Mouse (Mus musculus) MEL (cell line): ENCODE results near the gene Olfr1396. TPM values are rescaled to one million over a fixed set of nuclear protein-coding genes. Genes with fewer than 3 reads are reported as not detected.

Experiments used
- DNase-seq: peaks from one replicate; pipeline ENCODE4 v3.0.0; 2011; ENCODE audit warnings: low read depth, low spot score
- H3K27ac ChIP-seq: 2 replicates; pipeline ENCODE4 v1.5.1; 2012; ENCODE audit warnings: low read depth, mild to moderate bottlenecking, control low read depth, low read length, moderate library complexity; ENCODE audit not compliant: control insufficient read depth
- H3K27me3 ChIP-seq, 2 experiments: fragments of 150-350 bp in 1 of 2; sonication (generic) in 1 of 2; 2 replicates each; pipeline ENCODE4 v1.6.1; 2012; ENCODE audit warnings: low read length in 2 of 2, mild to moderate bottlenecking in 2 of 2, improper control_type of control experiment in 1 of 2, moderate library complexity in 1 of 2; ENCODE audit not compliant: insufficient read depth in 2 of 2, control insufficient read depth in 1 of 2
- H3K36me3 ChIP-seq, 2 experiments: 2 replicates each; pipeline ENCODE4 v1.6.1; 2012 to 2014; ENCODE audit warnings: low read length in 2 of 2, improper control_type of control experiment in 1 of 2, inconsistent platforms in 1 of 2, mild to moderate bottlenecking in 1 of 2; ENCODE audit not compliant: insufficient read depth in 2 of 2, control insufficient read depth in 1 of 2
- H3K4me1 ChIP-seq, 2 experiments: fragments of 150-350 bp in 1 of 2; sonication (generic) in 1 of 2; 2 replicates each; pipeline ENCODE4 v1.6.1; 2012; ENCODE audit warnings: low read length in 2 of 2, improper control_type of control experiment in 1 of 2, mild to moderate bottlenecking in 1 of 2; ENCODE audit not compliant: insufficient read depth in 2 of 2, control insufficient read depth in 1 of 2
- H3K4me3 ChIP-seq, 2 experiments: fragments of 150-350 bp in 1 of 2; sonication (generic) in 1 of 2; 2 replicates each; pipeline ENCODE4 v1.5.1; 2012; ENCODE audit warnings: low read depth in 2 of 2, low read length in 2 of 2, mild to moderate bottlenecking in 2 of 2, moderate library complexity in 2 of 2, control low read depth in 1 of 2, improper control_type of control experiment in 1 of 2; ENCODE audit not compliant: control insufficient read depth in 1 of 2, insufficient read depth in 1 of 2
- H3K79me2 ChIP-seq: 2 replicates; pipeline ENCODE4 v1.6.1; 2012; ENCODE audit warnings: mild to moderate bottlenecking, low read length, moderate library complexity; ENCODE audit not compliant: control insufficient read depth, poor library complexity, insufficient read depth
- H3K9ac ChIP-seq: 2 replicates; pipeline ENCODE4 v1.6.1; 2012; ENCODE audit warnings: low read depth, mild to moderate bottlenecking, control low read depth, low read length, moderate library complexity; ENCODE audit not compliant: control insufficient read depth, poor library complexity, severe bottlenecking
- H3K9me3 ChIP-seq: fragments of 150-350 bp; sonication (generic); replicated peaks from 2 replicates; pipeline ENCODE4 v1.6.1; 2012; ENCODE audit warnings: mild to moderate bottlenecking, low read length, improper control_type of control experiment, moderate library complexity; ENCODE audit not compliant: insufficient read depth
- CHD1 ChIP-seq: IDR thresholded peaks from 2 replicates; pipeline ENCODE4 v1.6.1; 2012; ENCODE audit warnings: low read depth, mild to moderate bottlenecking, inconsistent platforms, low read length, improper control_type of control experiment
- CTCF ChIP-seq, 3 experiments: IDR thresholded peaks in 2 of 3; conservative IDR thresholded peaks in 1 of 3; 2 replicates each; pipeline ENCODE4 v1.5.1; 2011 to 2012; ENCODE audit warnings: low read length in 3 of 3, low read depth in 2 of 3, mild to moderate bottlenecking in 2 of 3, improper control_type of control experiment in 1 of 3, inconsistent platforms in 1 of 3, mixed read lengths in 1 of 3, moderate library complexity in 1 of 3; ENCODE audit not compliant: control insufficient read depth in 1 of 3, insufficient read depth in 1 of 3, poor library complexity in 1 of 3, severe bottlenecking in 1 of 3
- EP300 ChIP-seq, 2 experiments: IDR thresholded peaks; 2 replicates each; pipeline ENCODE4 v1.6.1; 2011; ENCODE audit warnings: improper control_type of control experiment in 2 of 2, low read length in 2 of 2, low read depth in 1 of 2, mild to moderate bottlenecking in 1 of 2
- ETS1 ChIP-seq: IDR thresholded peaks from 2 replicates; pipeline ENCODE4 v1.6.1; 2012; ENCODE audit warnings: low read depth, mild to moderate bottlenecking, inconsistent platforms, low read length, improper control_type of control experiment, moderate library complexity
- GATA1 ChIP-seq: IDR thresholded peaks from 2 replicates; pipeline ENCODE4 v1.6.1; 2011; ENCODE audit warnings: low read depth, low read length, improper control_type of control experiment
- JUND ChIP-seq: IDR thresholded peaks from 2 replicates; pipeline ENCODE4 v1.6.1; 2011; ENCODE audit warnings: low read depth, mild to moderate bottlenecking, improper control_type of control experiment, low read length
- KAT2A ChIP-seq: conservative IDR thresholded peaks from 2 replicates; pipeline ENCODE4 v1.6.1; 2012; ENCODE audit warnings: low read depth, low read length, improper control_type of control experiment, inconsistent platforms
- MAFK ChIP-seq: IDR thresholded peaks from 2 replicates; pipeline ENCODE4 v1.6.1; 2011; ENCODE audit warnings: low read depth, mild to moderate bottlenecking, low read length, improper control_type of control experiment, borderline replicate concordance
- MAX ChIP-seq: IDR thresholded peaks from 2 replicates; pipeline ENCODE4 v1.6.1; 2011; ENCODE audit warnings: low read length, improper control_type of control experiment
- MAZ ChIP-seq: IDR thresholded peaks from 2 replicates; pipeline ENCODE4 v1.6.1; 2012; ENCODE audit warnings: low read depth, mild to moderate bottlenecking, inconsistent platforms, low read length, improper control_type of control experiment
- MXI1 ChIP-seq: IDR thresholded peaks from 2 replicates; pipeline ENCODE4 v1.6.1; 2011; ENCODE audit warnings: mild to moderate bottlenecking, low read depth, low read length, improper control_type of control experiment
- MYB ChIP-seq: IDR thresholded peaks from 2 replicates; pipeline ENCODE4 v1.6.1; 2011; ENCODE audit warnings: mild to moderate bottlenecking, low read depth, low read length, improper control_type of control experiment
- MYC ChIP-seq: IDR thresholded peaks from 2 replicates; pipeline ENCODE4 v1.6.1; 2011; ENCODE audit warnings: low read depth, mild to moderate bottlenecking, low read length, improper control_type of control experiment, moderate library complexity
- NELFE ChIP-seq: IDR thresholded peaks from 2 replicates; pipeline ENCODE4 v1.6.1; 2011; ENCODE audit warnings: low read depth, low read length, improper control_type of control experiment
- POLR2AphosphoS2 ChIP-seq: IDR thresholded peaks from 2 replicates; pipeline ENCODE4 v1.6.1; 2011; ENCODE audit warnings: low read length, improper control_type of control experiment
- RAD21 ChIP-seq: IDR thresholded peaks from 2 replicates; pipeline ENCODE4 v1.6.1; 2011; ENCODE audit warnings: mild to moderate bottlenecking, low read depth, low read length, improper control_type of control experiment
- SIN3A ChIP-seq: IDR thresholded peaks from 2 replicates; pipeline ENCODE4 v1.6.1; 2012; ENCODE audit warnings: low read length, improper control_type of control experiment, inconsistent platforms
- SMC3 ChIP-seq: IDR thresholded peaks from 2 replicates; pipeline ENCODE4 v1.6.1; 2011; ENCODE audit warnings: low read depth, low read length, improper control_type of control experiment
- TAL1 ChIP-seq: IDR thresholded peaks from 2 replicates; pipeline ENCODE4 v1.6.1; 2012; ENCODE audit warnings: mild to moderate bottlenecking, inconsistent platforms, low read length, moderate library complexity, mixed read lengths
- TBP ChIP-seq: IDR thresholded peaks from 2 replicates; pipeline ENCODE4 v1.8.0; 2011; ENCODE audit warnings: low read depth, low read length, improper control_type of control experiment
- TCF12 ChIP-seq: IDR thresholded peaks from 2 replicates; pipeline ENCODE4 v1.6.1; 2014; ENCODE audit warnings: low read depth, mild to moderate bottlenecking, inconsistent platforms, low read length, improper control_type of control experiment, moderate library complexity
- UBTF ChIP-seq: IDR thresholded peaks from 2 replicates; pipeline ENCODE4 v1.6.1; 2012; ENCODE audit warnings: low read depth, mild to moderate bottlenecking, inconsistent platforms, low read length, improper control_type of control experiment, moderate library complexity, borderline replicate concordance; ENCODE audit not compliant: insufficient read depth
- ZC3H11A ChIP-seq: IDR thresholded peaks from 2 replicates; pipeline ENCODE4 v1.6.1; 2012; ENCODE audit warnings: low read depth, mild to moderate bottlenecking, inconsistent platforms, low read length, improper control_type of control experiment
- ZNF384 ChIP-seq: IDR thresholded peaks from 2 replicates; pipeline ENCODE4 v1.6.1; 2012; ENCODE audit warnings: low read depth, mild to moderate bottlenecking, inconsistent platforms, low read length, improper control_type of control experiment
- polyA plus RNA-seq, 2 experiments: library from polyadenylated mRNA; stranded (reverse) in 1 of 2; unstranded in 1 of 2; fragments of >175 nt in 1 of 2; fragments of >200 nt in 1 of 2; gene quantifications; 2 replicates each; pipeline versions ENCODE4 v1.2.1 to v1.2.4; 2012; ENCODE audit warnings: low replicate concordance in 2 of 2, low read depth in 1 of 2; ENCODE audit not compliant: insufficient read length in 2 of 2, insufficient read depth in 1 of 2, missing spikeins in 1 of 2
- total RNA-seq: library from RNA; depleted of rRNA; stranded (reverse); fragments of 300-350 nt; gene quantifications from 2 replicates; pipeline ENCODE4 v1.2.3, GENCODE M21; 2012

The Olfr1396 gene
- total and polyA plus RNA-seq, 3 experiments, result 0.06 TPM; not detected in 2

- TF ChIP-seq CHD1 (peak; percentile 59; the same call in 1 of the 2 replicates), EP300 (IDR thresholded peaks at IDR 0.05; ENCODE audit: low read depth in 1 of 2, low read length in 2 of 2) (peak; percentile 55 to 89), MYC (peak; percentile 45; the same call in 1 of the 2 replicates), KAT2A (no peak; the same call in 1 of the 2 replicates), UBTF (peak; percentile 84; the same call in 1 of the 2 replicates), GATA1 (0 out of 2 replicates have a peak, but pooled peaks have one; percentile 53)
- TF ChIP-seq, all 39 proteins: peak for 20
These were observed 26.7 kb downstream of the Olfr1396 start (continued) for GRCm38 (mm10) chr11:49087830-49088616.

- peak overlapping the region; percentile 3 to 31; a peak in 2 of 4 replicates for H3K4me3 ChIP-seq
- no peaks in the 10 kb centered on the region for H3K27me3 ChIP-seq
- peak; percentile 35 for DNase-seq
These were observed 27.8 kb downstream of the Olfr1396 start for GRCm38 (mm10) chr11:49086858-49087361.

GRCm38 (mm10) chr11:49084875-49085274 is 29.8 kb downstream of the Olfr1396 start:
- Histone ChIP-seq H3K4me1 (peaks cover 62 to 74% of the 10 kb centered on the region in 2 experiments), H3K9ac (peak overlapping the region; percentile 59), H3K27ac (peak overlapping the region; percentile 98)

More at GRCm38 (mm10) chr11:49086858-49087361, 27.8 kb downstream of the Olfr1396 start:
- Histone ChIP-seq H3K27ac (peak overlapping the region; percentile 59), H3K9me3 (no peaks in the 10 kb centered on the region), H3K9ac (peak overlapping the region; percentile 34), H3K36me3 (peaks cover 2 to 84% of the 10 kb centered on the region in 2 experiments; a peak in 3 of 4 replicates), H3K4me1 (peaks cover 71 to 74% of the 10 kb centered on the region in 2 experiments), H3K79me2 (peaks cover 6% of the 10 kb centered on the region)
- TF ChIP-seq ETS1 (peak; percentile 33), TAL1 (no peak), TCF12 (0 out of 2 replicates have a peak, but pooled peaks have one; percentile 19), NELFE (no peak)

More at GRCm38 (mm10) chr11:49084875-49085274, 29.8 kb downstream of the Olfr1396 start:
- Histone ChIP-seq H3K36me3 (peaks cover 0 to 74% of the 10 kb centered on the region in 2 experiments; a peak in 3 of 4 replicates), H3K79me2 (peaks cover 9% of the 10 kb centered on the region), H3K4me3 (peak overlapping the region; percentile 3 to 12; a peak in 2 of 4 replicates), H3K27me3 (no peaks in the 10 kb centered on the region)
- DNase-seq, result peak; percentile 87
- TF ChIP-seq NELFE (0 out of 2 replicates have a peak, but pooled peaks have one; percentile 19), RAD21 (peak; percentile 27), ZNF384 (peak; percentile 50; the same call in 1 of the 2 replicates), SMC3 (0 out of 2 replicates have a peak, but pooled peaks have one; percentile 23), TCF12 (peak; percentile 35; the same call in 1 of the 2 replicates), SIN3A (peak; percentile 67), MAZ (no peak), MAFK (no peak), CTCF (IDR thresholded peaks at IDR 0.05 in 2 of 3, conservative IDR thresholded peaks at IDR 0.05 in 1 of 3; ENCODE audit: control insufficient read depth in 1 of 3, insufficient read depth in 1 of 3, low read depth in 2 of 3, low read length in 3 of 3, poor library complexity in 1 of 3, severe bottlenecking in 1 of 3) (peak in 2 of 3 experiments; percentile 2 to 32; a peak in 2 of 6 replicates), TBP (0 out of 2 replicates have a peak, but pooled peaks have one; percentile 44), CHD1 (no peak), MYB (peak; percentile 62; the same call in 1 of the 2 replicates), EP300 (IDR thresholded peaks at IDR 0.05; ENCODE audit: low read depth in 1 of 2, low read length in 2 of 2) (peak in 1 of 2 experiments; percentile 69; a peak in 3 of 4 replicates), MAX (peak; percentile 75), POLR2AphosphoS2 (no peak), ETS1 (peak; percentile 77), ZC3H11A (no peak; the same call in 1 of the 2 replicates), TAL1 (no peak), MXI1 (peak; percentile 72), JUND (no peak)
- TF ChIP-seq, all 39 proteins: peak for 13
- no peaks in the 10 kb centered on the region for H3K9me3 ChIP-seq
